Mouse (Mus musculus): ENCODE data around the gene Lztr1.
"Not testable (repeated sequence)": the region's sequence is repeated elsewhere in the genome, so short reads cannot be mapped to it uniquely, and the experiment has no call there.

GRCm38 (mm10) chr16:17554702-17555101 lies 46.2 kb downstream of the Lztr1 start:
- not testable (repeated sequence) for TF ChIP-seq POLR2A (IDR thresholded peaks at IDR 0.05; ENCODE audit: borderline replicate concordance, low read depth, low read length); CTCF (IDR thresholded peaks at IDR 0.05; ENCODE audit: low read depth, low read length)
